In the genomic region with DNA sequence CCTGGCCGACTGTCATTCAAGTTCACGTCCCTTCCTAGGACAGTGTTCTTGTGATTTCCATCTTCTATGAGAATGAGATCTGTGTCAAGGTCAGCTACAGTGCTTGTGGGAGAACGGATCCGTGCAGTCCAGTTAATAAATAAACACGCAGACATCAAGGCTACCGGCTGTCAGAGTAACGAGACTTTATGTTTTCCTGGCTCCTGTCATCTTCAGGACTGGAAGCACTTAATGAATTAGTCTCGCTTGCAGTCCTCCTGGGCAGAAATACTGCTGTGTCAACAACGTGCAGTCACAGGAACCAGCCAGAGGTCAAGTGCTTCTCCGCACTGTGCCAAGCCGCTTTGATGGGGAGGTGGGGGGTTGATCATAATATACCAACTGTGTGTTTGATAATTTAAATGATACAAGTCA, we compare ENCODE assay signal across 8 mouse cellular contexts. TPM values are rescaled to one million over a fixed set of nuclear protein-coding genes. Genes with fewer than 3 reads are reported as not detected.
DNase-seq lines count a peak whose midpoint lies in the region; ATAC-seq and TF ChIP-seq lines count a peak whose summit lies in the region.

No protein-coding gene starts in this region.

- H3K4me2 ChIP-seq in heart, postnatal 0 days (ENCODE audit: low read depth, low read length) = peak overlapping the region; percentile 9; the same call in 1 of the 2 replicates
- H3K4me2 ChIP-seq in embryonic facial prominence, embryonic 11.5 days (ENCODE audit: low read depth, low read length) = no peak overlapping the region
- peak overlapping the region; percentile 32 for H3K4me2 ChIP-seq in kidney, embryonic 16.5 days (replicated peaks; ENCODE audit: low read depth, low read length)
- H3K4me2 ChIP-seq in midbrain, embryonic 15.5 days = no peak overlapping the region; the same call in 1 of the 2 replicates

- no peak overlapping the region for H3K4me3 ChIP-seq in heart, postnatal 0 days (ENCODE audit: low read depth, low read length)
- no peak overlapping the region for H3K4me3 ChIP-seq in embryonic facial prominence, embryonic 11.5 days (ENCODE audit: low read depth, low read length)
- H3K4me3 ChIP-seq in kidney, embryonic 16.5 days (ENCODE audit: low read length) = no peak overlapping the region
- no peak overlapping the region for H3K4me3 ChIP-seq in midbrain, embryonic 15.5 days

- 9% methylated on average over 11 of the region's 11 CpGs for WGBS in heart, postnatal 0 days
- 11% methylated on average over 11 of the region's 11 CpGs for WGBS in embryonic facial prominence, embryonic 11.5 days
- WGBS in kidney, embryonic 16.5 days = 1% methylated on average over 11 of the region's 11 CpGs
- 5% methylated on average over 11 of the region's 11 CpGs for WGBS in midbrain, embryonic 15.5 days

- ATAC-seq in heart, postnatal 0 days (ENCODE audit: insufficient read depth, low read depth) = no peak
- ATAC-seq in embryonic facial prominence, embryonic 11.5 days (replicated peaks; ENCODE audit: insufficient number of reproducible peaks, low FRiP score, low TSS enrichment, low read depth) = peak; percentile 55
- ATAC-seq in kidney, embryonic 16.5 days (ENCODE audit: low FRiP score, low TSS enrichment) = peak; percentile 93
- peak; percentile 58 for ATAC-seq in midbrain, embryonic 15.5 days (replicated peaks)

- DNase-seq in heart, postnatal 0 days (ENCODE audit: low spot score) = no peak
- no peak for DNase-seq in heart, adult 9 months (ENCODE audit: low spot score in 2 of 2)
- DNase-seq in embryonic facial prominence, embryonic 11.5 days (ENCODE audit: low spot score) = peak; percentile 74
- no peak for DNase-seq in thymus, postnatal 14 days
- DNase-seq in left cerebral cortex, adult 18-20 months (ENCODE audit: low spot score in 2 of 2) = no peak
- DNase-seq in thymus, postnatal 36 days = no peak

- H3K27ac ChIP-seq in heart, postnatal 0 days (ENCODE audit: low read depth) = peak overlapping the region; percentile 26; the same call in 1 of the 2 replicates
- no peak overlapping the region for H3K27ac ChIP-seq in embryonic facial prominence, embryonic 11.5 days (replicated peaks; ENCODE audit: low read depth, low read length)
- H3K27ac ChIP-seq in kidney, embryonic 16.5 days (ENCODE audit: low read length) = peak overlapping the region; percentile 67
- H3K27ac ChIP-seq in midbrain, embryonic 15.5 days = peak overlapping the region; percentile 51; the same call in 1 of the 2 replicates

- H3K9ac ChIP-seq in heart, postnatal 0 days (replicated peaks; ENCODE audit: low read depth, low read length) = no peak overlapping the region; the same call in 1 of the 2 replicates
- no peak overlapping the region for H3K9ac ChIP-seq in embryonic facial prominence, embryonic 11.5 days (replicated peaks; ENCODE audit: low read length)
- no peak overlapping the region for H3K9ac ChIP-seq in kidney, embryonic 16.5 days (replicated peaks; ENCODE audit: low read length)
- H3K9ac ChIP-seq in midbrain, embryonic 15.5 days = no peak overlapping the region

- no peaks in the 10 kb centered on the region for H3K9me3 ChIP-seq in heart, postnatal 0 days (replicated peaks; ENCODE audit: control insufficient read depth, low read length)
- H3K9me3 ChIP-seq in embryonic facial prominence, embryonic 11.5 days (replicated peaks; ENCODE audit: control insufficient read depth, low read length) = no peaks in the 10 kb centered on the region
- H3K9me3 ChIP-seq in kidney, embryonic 16.5 days (ENCODE audit: low read length) = peaks cover 11% of the 10 kb centered on the region
- no peaks in the 10 kb centered on the region for H3K9me3 ChIP-seq in midbrain, embryonic 15.5 days

- peaks cover 29% of the 10 kb centered on the region; the same call in 1 of the 2 replicates for H3K4me1 ChIP-seq in heart, postnatal 0 days (ENCODE audit: control insufficient read depth, insufficient read depth)
- peaks cover 4% of the 10 kb centered on the region for H3K4me1 ChIP-seq in embryonic facial prominence, embryonic 11.5 days (ENCODE audit: control insufficient read depth, insufficient read depth, low read length)
- H3K4me1 ChIP-seq in kidney, embryonic 16.5 days (ENCODE audit: insufficient read depth, low read length) = peaks cover 43% of the 10 kb centered on the region
- H3K4me1 ChIP-seq in midbrain, embryonic 15.5 days = peaks cover 33% of the 10 kb centered on the region

- no peaks in the 10 kb centered on the region for H3K27me3 ChIP-seq in heart, postnatal 0 days (ENCODE audit: control insufficient read depth, insufficient read depth, low read length)
- H3K27me3 ChIP-seq in embryonic facial prominence, embryonic 11.5 days (ENCODE audit: control insufficient read depth, insufficient read depth, low read length) = no peaks in the 10 kb centered on the region
- peaks cover 58% of the 10 kb centered on the region for H3K27me3 ChIP-seq in kidney, embryonic 16.5 days (ENCODE audit: insufficient read depth, low read length)
- H3K27me3 ChIP-seq in midbrain, embryonic 15.5 days (replicated peaks) = no peaks in the 10 kb centered on the region

- no peak for TF ChIP-seq EP300 in heart, postnatal 0 days (IDR thresholded peaks at IDR 0.05; ENCODE audit: low read depth)

- no peak for TF ChIP-seq CTCF in heart, postnatal 0 days (IDR thresholded peaks at IDR 0.05; ENCODE audit: low read depth)

- H3K36me3 ChIP-seq in heart, postnatal 0 days (replicated peaks; ENCODE audit: control insufficient read depth, insufficient read depth, low read length) = no peaks in the 10 kb centered on the region
- no peaks in the 10 kb centered on the region for H3K36me3 ChIP-seq in embryonic facial prominence, embryonic 11.5 days (replicated peaks; ENCODE audit: control insufficient read depth, insufficient read depth, low read depth, low read length)
- no peaks in the 10 kb centered on the region for H3K36me3 ChIP-seq in kidney, embryonic 16.5 days (ENCODE audit: insufficient read depth, low read length)
- H3K36me3 ChIP-seq in midbrain, embryonic 15.5 days (replicated peaks) = no peaks in the 10 kb centered on the region

RNA-seq across cellular contexts. Expression of a gene that starts 20.7 kb away (rescaled TPM):
- 1.8 and 2.8 TPM in 2 replicates for total RNA-seq in heart, postnatal 0 days (2014; rRNA removed; ENCODE audit: low replicate concordance)
- 1.0 and 1.6 TPM in 2 replicates for polyA plus RNA-seq in heart, postnatal 0 days (2015; fragmentation: Nextera tagmentation; extraction: Ambion mirVana)
- 1.0 and 1.2 TPM in 2 replicates for polyA plus RNA-seq in embryonic facial prominence, embryonic 11.5 days (2014; fragmentation: Nextera tagmentation; extraction: Ambion mirVana)
- 0.61 and 0.94 TPM in 2 replicates for polyA plus RNA-seq in kidney, embryonic 16.5 days (2015; fragmentation: Nextera tagmentation; extraction: Ambion mirVana)
- polyA plus RNA-seq in midbrain, embryonic 15.5 days (2015; fragmentation: Nextera tagmentation; extraction: Ambion mirVana) = 6.5 and 7.5 TPM in 2 replicates
- total RNA-seq in left cerebral cortex, adult 18-20 months (2021) = 1 to 10 TPM; 5.7 to 7.7 TPM

Comparison
In these comparisons a context has a peak if more than half of its experiments do, and no peak if none do; other contexts are left out.
1. H3K4me2 ChIP-seq: peak in heart, postnatal 0 days (single experiment) and kidney, embryonic 16.5 days (single experiment); none in embryonic facial prominence, embryonic 11.5 days (single experiment) and midbrain, embryonic 15.5 days (single experiment).